Mouse (Mus musculus) midbrain, embryonic 12.5 days (tissue): Measurements from ENCODE around the gene Abhd17a. TPM values are rescaled to one million over a fixed set of nuclear protein-coding genes. Genes with fewer than 3 reads are reported as not detected.
A peak's percentile ranks its signal among the peaks of the same experiment; 100 is the strongest.
"Not testable (repeated sequence)": the region's sequence is repeated elsewhere in the genome, so short reads cannot be mapped to it uniquely, and the experiment has no call there.

Source experiments
- ATAC-seq: fragments of 200-750 bp; cut with Nextera tagmentation; 2 replicates; pipeline ENCODE4 v1.8.0; 2017; ENCODE audit warnings: low read depth, moderate TSS enrichment, moderate library complexity; ENCODE audit not compliant: low FRiP score
- H3K27ac ChIP-seq: fragments of 300-500 bp; sonication (generic); replicated peaks from 2 replicates; pipeline ENCODE4 v1.5.1; 2016; ENCODE audit warnings: mild to moderate bottlenecking
- H3K27me3 ChIP-seq: fragments of 300-500 bp; sonication (generic); 2 replicates; pipeline ENCODE4 v1.6.1; 2016; ENCODE audit warnings: mild to moderate bottlenecking
- H3K36me3 ChIP-seq: fragments of 300-500 bp; sonication (generic); 2 replicates; pipeline ENCODE4 v1.6.1; 2016
- H3K4me1 ChIP-seq: fragments of 300-500 bp; sonication (generic); 2 replicates; pipeline ENCODE4 v1.6.1; 2016
- H3K4me2 ChIP-seq: fragments of 300-500 bp; sonication (generic); replicated peaks from 2 replicates; pipeline ENCODE4 v1.6.1; 2016; ENCODE audit warnings: mild to moderate bottlenecking, moderate library complexity
- H3K4me3 ChIP-seq: fragments of 300-500 bp; sonication (generic); 2 replicates; pipeline ENCODE4 v1.5.1; 2016; ENCODE audit warnings: mild to moderate bottlenecking
- H3K9ac ChIP-seq: fragments of 300-500 bp; sonication (generic); replicated peaks from 2 replicates; pipeline ENCODE4 v1.6.1; 2016; ENCODE audit warnings: mild to moderate bottlenecking, moderate library complexity
- H3K9me3 ChIP-seq: fragments of 300-500 bp; sonication (generic); 2 replicates; pipeline ENCODE4 v1.6.1; 2016; ENCODE audit warnings: mild to moderate bottlenecking
- WGBS: fragments of 180-500 bp; shearing (Covaris S2); methylation state at CpG from one replicate; pipeline ENCODE4 v1.1.7; 2016; 5-methylcytosine and 5-hydroxymethylcytosine counted together
- polyA plus RNA-seq: library from polyadenylated mRNA; unstranded; fragments of >200 nt; fragmentation: Nextera tagmentation; extraction: Ambion mirVana; gene quantifications from 2 replicates; pipeline ENCODE4 v1.2.1, GENCODE M21; 2016

The Abhd17a gene
- polyA plus RNA-seq, 1 experiment from 2014 or later = 105 TPM

DNA sequence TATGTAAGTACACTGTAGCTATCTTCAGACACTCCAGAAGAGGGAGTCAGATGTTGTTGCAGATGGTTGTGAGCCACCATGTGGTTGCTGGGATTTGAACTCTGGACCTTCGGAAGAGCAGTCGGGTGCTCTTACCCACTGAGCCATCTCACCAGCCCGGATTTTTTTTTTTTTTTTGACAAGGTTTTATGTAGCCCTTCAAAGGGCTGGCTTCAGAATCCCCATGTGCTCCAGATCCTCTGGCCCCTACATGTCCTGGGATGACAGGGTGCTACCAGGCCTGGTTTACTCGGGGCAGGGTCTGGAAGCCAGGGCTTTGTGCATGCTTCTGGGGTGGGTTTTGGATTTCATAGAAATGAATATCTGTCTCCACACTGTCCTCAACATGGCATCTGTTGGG, 15.6 kb upstream of the Abhd17a start, which contains the start of gene Gm49322:
Gene Gm49322, plus strand, starts transcription at position 301 of the 400 bp plus-strand sequence.
- not testable (repeated sequence) for H3K9me3 ChIP-seq, H3K4me3 ChIP-seq, H3K4me2 ChIP-seq, H3K27me3 ChIP-seq, ATAC-seq, H3K9ac ChIP-seq, H3K27ac ChIP-seq
- WGBS = 91% methylated on average over 3 of the region's 4 CpGs
- peaks cover 46% of the 10 kb centered on the region for H3K36me3 ChIP-seq
- peaks cover 21% of the 10 kb centered on the region for H3K4me1 ChIP-seq

- Histone ChIP-seq H3K4me3 (no peak overlapping the region), H3K27ac (no peak overlapping the region), H3K4me2 (no peak overlapping the region), H3K36me3 (peaks cover 40% of the 10 kb centered on the region), H3K9me3 (no peaks in the 10 kb centered on the region), H3K9ac (no peak overlapping the region), H3K4me1 (peaks cover 21% of the 10 kb centered on the region), H3K27me3 (no peaks in the 10 kb centered on the region)
- ATAC-seq = no peak
- 92% methylated on average over 2 of the region's 2 CpGs for WGBS
These were observed 14.8 kb upstream of the Abhd17a start for GRCm38 (mm10) chr10:80604988-80605387.

DNA sequence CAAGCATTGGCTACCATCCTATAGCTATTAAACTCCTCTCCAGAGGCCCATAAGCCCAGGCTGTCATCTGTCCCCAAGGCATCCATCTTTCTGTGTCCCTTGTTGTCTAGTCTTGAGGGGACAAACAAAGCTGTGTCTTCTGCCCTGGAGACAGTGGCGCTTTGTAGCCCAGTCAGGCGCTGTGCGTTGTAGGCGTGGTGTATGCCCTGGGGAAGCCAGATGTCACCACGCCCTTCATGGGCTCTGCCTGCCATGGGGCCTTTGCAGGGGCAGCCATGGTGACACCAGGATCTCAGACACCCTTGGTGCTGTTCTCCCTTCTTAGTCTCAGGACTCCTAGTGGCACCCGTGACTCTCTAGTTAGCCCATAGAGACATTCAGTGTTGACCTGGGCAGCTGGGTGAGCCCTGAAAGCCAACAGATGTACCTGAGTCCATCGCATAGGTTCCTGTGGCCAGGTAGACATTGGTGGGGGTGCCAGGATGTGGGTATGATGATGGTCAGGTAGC, 13.9 kb upstream of the Abhd17a start:
- 90% methylated on average over 7 of the region's 7 CpGs for WGBS
- Histone ChIP-seq H3K4me1 (peaks cover 21% of the 10 kb centered on the region), H3K9ac (no peak overlapping the region; the same call in 1 of the 2 replicates), H3K4me2 (peak overlapping the region; percentile 88), H3K4me3 (peak overlapping the region; percentile 76), H3K27me3 (no peaks in the 10 kb centered on the region), H3K9me3 (no peaks in the 10 kb centered on the region), H3K36me3 (peaks cover 31% of the 10 kb centered on the region), H3K27ac (no peak overlapping the region)
- no peak for ATAC-seq

DNA sequence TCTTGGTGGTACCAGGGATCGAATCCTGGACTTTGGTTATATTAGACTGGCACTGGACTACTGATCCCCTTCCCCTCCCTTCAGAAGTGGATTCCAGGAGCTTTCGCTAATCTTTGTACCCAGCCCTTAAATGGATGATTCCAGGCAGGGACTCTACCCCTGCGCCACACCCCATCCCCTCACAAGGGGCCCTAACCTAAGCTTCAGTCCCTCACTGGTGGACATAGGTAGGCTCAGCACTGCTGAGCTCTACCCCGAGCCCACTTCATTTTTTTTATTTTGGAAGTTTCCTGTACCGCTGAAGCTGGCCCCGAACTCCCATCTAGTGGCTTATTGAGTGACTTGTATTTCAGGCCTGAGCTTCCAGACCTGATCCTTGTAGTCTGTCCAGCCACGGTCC, 13.2 kb upstream of the Abhd17a start:
- Histone ChIP-seq H3K36me3 (peaks cover 24% of the 10 kb centered on the region), H3K9ac (peak overlapping the region; percentile 67), H3K27ac (peak overlapping the region; percentile 82), H3K9me3 (no peaks in the 10 kb centered on the region), H3K27me3 (no peaks in the 10 kb centered on the region), H3K4me1 (peaks cover 21% of the 10 kb centered on the region), H3K4me3 (peak overlapping the region; percentile 76), H3K4me2 (peak overlapping the region; percentile 88)
- WGBS = 37% methylated on average over 7 of the region's 7 CpGs
- ATAC-seq = no peak

DNA sequence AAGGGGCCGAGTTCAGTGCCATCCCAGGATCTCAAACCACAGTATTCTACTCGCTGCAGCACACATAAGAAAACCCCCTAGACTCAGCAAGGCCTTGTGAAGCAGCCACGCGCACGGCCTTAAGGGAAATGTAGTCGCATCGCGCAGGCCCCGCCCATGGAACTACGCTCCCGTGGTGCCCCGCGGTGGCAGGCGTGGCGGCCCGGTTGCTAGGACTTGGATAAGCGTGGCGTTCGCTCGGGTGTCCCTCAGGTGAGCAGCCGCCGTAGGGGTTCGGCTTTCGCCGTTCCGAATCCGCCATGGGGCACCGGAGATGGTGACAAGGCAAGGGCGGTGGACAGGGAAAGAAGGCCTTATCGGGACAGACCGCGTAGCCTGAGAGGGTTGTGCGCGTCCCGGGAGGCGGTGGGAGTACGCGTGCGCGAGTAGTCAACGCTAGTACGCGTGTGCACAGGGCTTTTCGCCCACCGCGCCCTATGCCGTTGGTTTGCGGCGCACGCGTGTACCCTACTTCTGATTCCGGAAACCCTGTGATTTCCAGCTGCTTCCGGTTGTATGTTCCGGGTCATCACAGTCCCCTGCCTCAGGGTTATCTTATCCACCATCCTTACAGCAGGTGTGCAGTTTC, 12.7 kb upstream of the Abhd17a start, which contains the start of the genes Scamp4 and Adat3:
Gene Scamp4, plus strand, starts transcription at position 175 of the 628 bp plus-strand sequence.
Gene Adat3, plus strand, starts transcription at position 183 of the 628 bp plus-strand sequence.
- Histone ChIP-seq H3K4me3 (peak within 1 kb of the TSS; percentile 76), H3K36me3 (peaks cover 18% of the 10 kb centered on the region), H3K9ac (peak within 1 kb of the TSS; percentile 67), H3K27ac (peak within 1 kb of the TSS; percentile 82), H3K9me3 (no peaks in the 10 kb centered on the region), H3K4me1 (peaks cover 21% of the 10 kb centered on the region), H3K27me3 (no peaks in the 10 kb centered on the region), H3K4me2 (peak within 1 kb of the TSS; percentile 88)
- ATAC-seq = peak; percentile 95
- 0% methylated on average over 54 of the region's 54 CpGs for WGBS

- Histone ChIP-seq H3K36me3 (no peaks in the 10 kb centered on the region), H3K9me3 (no peaks in the 10 kb centered on the region), H3K4me3 (no peak overlapping the region), H3K27me3 (no peaks in the 10 kb centered on the region; the same call in 1 of the 2 replicates), H3K4me2 (no peak overlapping the region), H3K9ac (no peak overlapping the region), H3K27ac (no peak overlapping the region), H3K4me1 (no peaks in the 10 kb centered on the region)
- 35% methylated on average over 4 of the region's 4 CpGs for WGBS
- no peak for ATAC-seq
These were observed 6.2 kb upstream of the Abhd17a start for GRCm38 (mm10) chr10:80596318-80596717.

- no peaks in the 10 kb centered on the region for H3K9me3 ChIP-seq
- H3K27me3 ChIP-seq = no peaks in the 10 kb centered on the region; the same call in 1 of the 2 replicates
- H3K9ac ChIP-seq = peak overlapping the region; percentile 78
- H3K36me3 ChIP-seq = peaks cover 17% of the 10 kb centered on the region
- H3K4me2 ChIP-seq = peak overlapping the region; percentile 87
- H3K4me3 ChIP-seq = peak overlapping the region; percentile 94
- peaks cover 32% of the 10 kb centered on the region for H3K4me1 ChIP-seq
- H3K27ac ChIP-seq = no peak overlapping the region
- ATAC-seq = no peak
- 16% methylated on average over 12 of the region's 12 CpGs for WGBS
These were observed 838 bp downstream of the Abhd17a start for GRCm38 (mm10) chr10:80589127-80589878.

GRCm38 (mm10) chr10:80587305-80587657, 2.9 kb downstream of the Abhd17a start:
- Histone ChIP-seq H3K4me1 (peaks cover 32% of the 10 kb centered on the region), H3K4me2 (no peak overlapping the region), H3K4me3 (no peak overlapping the region), H3K27me3 (no peaks in the 10 kb centered on the region; the same call in 1 of the 2 replicates), H3K27ac (peak overlapping the region; percentile 52; the same call in 1 of the 2 replicates), H3K36me3 (peaks cover 28% of the 10 kb centered on the region), H3K9ac (no peak overlapping the region), H3K9me3 (no peaks in the 10 kb centered on the region)
- WGBS = 40% methylated on average over 4 of the region's 4 CpGs
- ATAC-seq = no peak

- Histone ChIP-seq H3K36me3 (peaks cover 28% of the 10 kb centered on the region), H3K4me3 (no peak overlapping the region), H3K9me3 (no peaks in the 10 kb centered on the region), H3K27me3 (no peaks in the 10 kb centered on the region; the same call in 1 of the 2 replicates), H3K4me1 (peaks cover 32% of the 10 kb centered on the region), H3K4me2 (no peak overlapping the region), H3K9ac (no peak overlapping the region), H3K27ac (peak overlapping the region; percentile 52; the same call in 1 of the 2 replicates)
- 94% methylated on average over 43 of the region's 51 CpGs for WGBS
- ATAC-seq = no peak
These were observed 3.5 kb downstream of the Abhd17a start for GRCm38 (mm10) chr10:80586407-80587304.

- Histone ChIP-seq H3K27me3 (no peaks in the 10 kb centered on the region), H3K4me1 (peaks cover 30% of the 10 kb centered on the region), H3K4me3 (no peak overlapping the region), H3K27ac (no peak overlapping the region), H3K36me3 (peaks cover 28% of the 10 kb centered on the region), H3K4me2 (no peak overlapping the region), H3K9me3 (no peaks in the 10 kb centered on the region), H3K9ac (no peak overlapping the region)
- WGBS = 94% methylated on average over 8 of the region's 8 CpGs
- no peak for ATAC-seq
These were observed 4.6 kb downstream of the Abhd17a start for GRCm38 (mm10) chr10:80585581-80585980.
